Mouse (Mus musculus): ENCODE measurements around the gene Sugp1.
A peak's percentile ranks its signal among the peaks of the same experiment; 100 is the strongest.

GRCm38 (mm10) chr8:70104506-70104905 is 61.9 kb downstream of the Sugp1 start:
- TF ChIP-seq POLR2A (IDR thresholded peaks at IDR 0.05; ENCODE audit: control insufficient read depth, low read depth, low read length) (no peak), CTCF (IDR thresholded peaks at IDR 0.05; ENCODE audit: control insufficient read depth, insufficient read depth, insufficient replicate concordance, low read depth, low read length) (peak; percentile 43; the same call in 1 of the 2 replicates)
